Mouse (Mus musculus) frontal cortex, postnatal 14 days (tissue): ENCODE measurements around the gene Smad3.

Experiments
- DNase-seq, 2 experiments: peaks; one replicate each; pipeline ENCODE4 v3.0.0; 2022; ENCODE audit warnings: low spot score in 2 of 2

Smad3 gene

GRCm38 (mm10) chr9:63772452-63772851 is 14.7 kb upstream of the Smad3 start:
- DNase-seq: no peak

GRCm38 (mm10) chr9:63771676-63772075 is 13.9 kb upstream of the Smad3 start:
- DNase-seq: no peak

GRCm38 (mm10) chr9:63761367-63762094 is 3.7 kb upstream of the Smad3 start:
- DNase-seq: no peak

GRCm38 (mm10) chr9:63760783-63761182 is 3.0 kb upstream of the Smad3 start:
- no peak for DNase-seq

GRCm38 (mm10) chr9:63759973-63760722 is 2.4 kb upstream of the Smad3 start:
- no peak for DNase-seq

GRCm38 (mm10) chr9:63758641-63759391 is 1.0 kb upstream of the Smad3 start:
- DNase-seq: no peak

- DNase-seq: no peak
These were observed 377 bp downstream of the Smad3 start for GRCm38 (mm10) chr9:63757462-63757772.

- DNase-seq: peak; percentile 51 to 60
These were observed 973 bp downstream of the Smad3 start for GRCm38 (mm10) chr9:63756581-63757461.

GRCm38 (mm10) chr9:63755671-63756543 is 1.9 kb downstream of the Smad3 start:
- DNase-seq: no peak

- DNase-seq: no peak
These were observed 3.0 kb downstream of the Smad3 start for GRCm38 (mm10) chr9:63754556-63755510.

GRCm38 (mm10) chr9:63754039-63754438 is 3.8 kb downstream of the Smad3 start:
- DNase-seq: no peak

- no peak for DNase-seq
These were observed 4.4 kb downstream of the Smad3 start for GRCm38 (mm10) chr9:63753359-63753758.

- no peak for DNase-seq
These were observed 5.2 kb downstream of the Smad3 start for GRCm38 (mm10) chr9:63752576-63752975.

- no peak for DNase-seq
These were observed 6.5 kb downstream of the Smad3 start for GRCm38 (mm10) chr9:63751325-63751724.

GRCm38 (mm10) chr9:63750360-63750974 is 7.3 kb downstream of the Smad3 start:
- no peak for DNase-seq

GRCm38 (mm10) chr9:63749296-63749915 is 8.4 kb downstream of the Smad3 start:
- no peak for DNase-seq

- no peak for DNase-seq
These were observed 10.0 kb downstream of the Smad3 start for GRCm38 (mm10) chr9:63747645-63748295.

GRCm38 (mm10) chr9:63746980-63747379 is 10.8 kb downstream of the Smad3 start:
- no peak for DNase-seq
